Mouse (Mus musculus): ENCODE measurements at regions not wholly inside any gene's neighbourhood (a gene's known extent, or its start where the extent isn't known, plus 50 kb on each side); places are given as distances from the start of the nearest gene placed in this dataset.
A peak's percentile ranks its signal among the peaks of the same experiment; 100 is the strongest.
"Not testable (repeated sequence)": the region's sequence is repeated elsewhere in the genome, so short reads cannot be mapped to it uniquely, and the experiment has no call there.

GRCm38 (mm10) chr13:80747022-80747421 lies 136.2 kb upstream of the Arrdc3 start:
- TF ChIP-seq CTCF (IDR thresholded peaks at IDR 0.05) = peak; percentile 59
- not testable (repeated sequence) for TF ChIP-seq EP300, POLR2A (IDR thresholded peaks at IDR 0.05; ENCODE audit: insufficient read depth, low read depth, low read length)

All from heart, adult 2 months (tissue).